Mouse (Mus musculus): Measurements from ENCODE around the gene Ago4.

GRCm38 (mm10) chr4:126468925-126469324 lies 64.3 kb downstream of the Ago4 start:
- TF ChIP-seq GATA1 (IDR thresholded peaks at IDR 0.05; ENCODE audit: borderline replicate concordance, low read length) (no peak), FLI1 (IDR thresholded peaks at IDR 0.05; ENCODE audit: low read length) (no peak)
